Mouse (Mus musculus) embryonic fibroblast, embryonic 13.5 days (primary cell): Measurements from ENCODE around the gene Pgls.

Experiments used
- CTCF ChIP-seq: IDR thresholded peaks from 2 replicates; pipeline ENCODE4 v1.5.1; 2011; ENCODE audit warnings: mild to moderate bottlenecking, control low read depth, low read length, moderate library complexity, borderline replicate concordance; ENCODE audit not compliant: insufficient read depth
- POLR2A ChIP-seq: IDR thresholded peaks from 2 replicates; pipeline ENCODE4 v1.6.1; 2011; ENCODE audit warnings: low read depth, mild to moderate bottlenecking, control low read depth, low read length, moderate library complexity

GRCm38 (mm10) chr8:71596798-71597197 lies 4.8 kb downstream of the Pgls start:
- TF ChIP-seq POLR2A (peak; percentile 14; the same call in 1 of the 2 replicates), CTCF (no peak)
